Mouse (Mus musculus): ENCODE results near the gene Pik3r4.

The Pik3r4 gene

DNA sequence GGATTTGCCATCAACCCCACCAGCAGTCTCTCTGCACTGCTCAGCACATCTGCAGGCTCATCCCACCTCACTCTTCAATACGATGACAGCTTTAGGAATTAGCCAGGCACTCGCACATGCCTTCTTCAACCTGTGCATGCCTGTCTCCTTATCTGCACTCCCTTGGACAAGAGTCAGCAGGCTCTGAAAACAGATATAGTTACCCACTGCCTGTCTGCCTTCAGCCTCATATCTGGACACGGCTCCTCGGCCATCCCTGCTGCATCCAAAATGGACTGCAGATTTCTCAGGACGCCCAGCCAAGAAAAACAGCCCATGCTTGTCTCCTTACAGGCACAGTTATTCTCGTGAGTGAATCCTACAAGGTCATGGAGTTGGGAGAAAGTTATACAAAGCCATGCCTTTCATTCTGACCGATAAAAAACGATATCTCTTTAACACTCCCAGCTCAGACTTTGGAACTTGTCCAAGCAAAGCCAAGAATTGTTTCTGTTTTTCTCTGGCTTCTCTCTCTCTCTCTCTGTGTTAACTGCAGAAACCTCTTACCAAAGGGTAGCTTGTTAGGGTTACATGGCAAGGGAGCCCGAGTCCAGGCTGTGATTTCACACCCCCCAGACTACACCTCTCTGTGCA lies 55.1 kb downstream of the Pik3r4 start:
- no peak for DNase-seq

DNA sequence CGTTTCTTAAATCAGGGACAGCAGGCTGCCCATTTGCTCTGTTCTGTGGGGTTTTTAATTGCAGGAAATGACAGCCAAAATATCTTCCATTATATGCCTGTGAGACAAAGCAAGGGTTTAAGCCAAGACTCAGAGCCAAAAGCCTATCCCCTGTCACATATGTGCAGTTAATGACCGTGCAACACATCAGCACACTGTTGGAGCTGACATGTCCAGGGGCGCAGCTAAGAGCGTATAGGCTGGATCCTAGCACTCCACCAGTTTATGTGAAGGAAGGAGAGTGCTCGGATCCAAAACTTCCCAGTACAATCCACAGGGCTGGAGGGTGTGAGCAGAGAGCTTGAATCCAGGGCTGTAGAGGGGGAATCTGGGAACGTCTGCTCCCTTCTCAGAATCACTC lies 57.9 kb downstream of the Pik3r4 start:
- no peak for DNase-seq

DNA sequence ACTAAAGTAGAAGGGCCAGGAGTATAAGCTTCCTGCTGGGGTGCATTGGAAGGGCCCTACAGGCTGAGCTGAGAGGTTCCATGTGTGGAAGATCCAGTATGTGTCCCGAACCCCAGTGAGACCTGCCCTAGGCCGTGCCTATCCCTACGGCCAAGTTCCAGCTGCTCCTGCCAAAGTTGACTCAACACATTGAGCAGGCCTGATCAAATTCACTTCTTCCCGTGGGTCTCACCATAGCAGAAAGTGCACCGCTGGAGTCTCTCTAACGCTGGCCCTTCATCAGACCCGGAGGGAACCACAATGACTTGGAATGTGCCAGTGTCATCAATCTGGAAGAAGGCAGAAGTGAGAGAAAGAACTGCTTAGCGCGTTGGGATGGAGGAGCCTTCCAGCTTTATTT lies 59.2 kb downstream of the Pik3r4 start:
- DNase-seq = no peak

DNA sequence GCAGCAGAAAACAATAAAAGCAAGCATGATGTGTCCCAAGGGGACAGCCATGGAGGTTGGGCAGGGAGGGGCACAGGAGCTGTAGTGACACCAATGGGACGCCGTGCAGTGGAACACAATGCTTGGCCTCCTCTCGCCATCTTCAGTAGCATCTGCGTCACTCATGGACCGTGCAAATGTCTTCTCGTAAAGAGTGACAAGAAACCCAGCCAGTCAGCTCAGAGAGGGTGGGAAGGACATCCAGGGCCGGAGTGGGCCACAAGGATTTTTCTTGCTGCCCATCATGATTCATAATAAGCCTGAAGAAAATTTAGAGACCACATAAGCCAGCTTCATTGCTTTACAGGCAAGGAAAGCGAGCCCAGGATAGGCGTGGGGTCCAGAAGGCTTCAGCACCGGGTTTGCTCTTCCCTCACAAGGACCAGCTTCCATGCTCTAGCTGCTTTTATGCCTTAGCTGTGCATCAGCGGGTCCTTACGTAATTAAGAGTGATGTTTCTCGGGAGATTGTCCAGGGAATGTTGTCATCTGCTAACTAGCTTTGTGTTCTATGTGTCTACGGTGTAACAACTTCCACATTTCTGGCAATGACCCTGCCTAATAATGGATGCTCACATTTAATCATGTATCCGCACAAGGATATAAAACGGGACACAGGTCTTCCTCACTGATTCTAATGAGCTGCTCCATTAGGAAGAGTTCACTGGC lies 61.6 kb downstream of the Pik3r4 start:
- no peak for DNase-seq

DNA sequence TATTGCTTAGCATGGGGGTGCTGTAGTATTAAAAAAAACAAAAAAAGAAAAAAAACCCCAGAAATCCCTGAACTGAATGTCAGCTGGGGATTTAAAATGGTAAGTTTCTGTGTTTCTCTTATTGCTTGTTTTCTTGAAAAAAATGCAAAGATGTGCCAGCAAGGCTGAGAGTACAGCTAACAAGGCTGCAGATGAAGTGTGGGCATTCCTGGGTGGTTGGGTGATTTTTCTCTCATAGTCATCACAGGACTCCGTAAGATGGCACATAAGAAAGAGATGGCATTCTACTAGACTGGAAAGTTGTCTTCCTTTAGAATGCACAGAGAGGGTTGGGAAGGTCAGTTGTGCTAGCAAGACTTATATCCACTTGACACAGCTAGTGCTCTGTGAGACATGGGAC lies 62.2 kb downstream of the Pik3r4 start:
- DNase-seq = no peak

DNA sequence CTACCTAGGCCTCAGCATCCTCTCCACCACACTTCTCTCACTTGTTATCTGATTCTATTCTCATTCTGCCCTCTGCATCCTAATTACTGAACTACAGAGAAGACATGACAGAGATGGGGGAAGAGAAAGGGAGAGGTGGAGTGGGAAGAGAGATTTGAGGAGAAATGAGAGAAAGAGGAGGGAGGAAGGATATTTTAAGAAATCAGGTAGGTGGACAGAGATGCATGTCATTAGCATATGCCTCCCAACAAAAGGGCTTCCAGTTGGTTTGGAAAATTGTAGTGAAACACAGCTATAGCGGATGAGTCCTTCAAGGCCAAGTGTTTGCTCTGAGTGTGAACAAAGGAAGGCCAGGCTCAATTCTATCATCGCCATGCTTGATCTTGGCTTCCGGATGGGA lies 69.3 kb downstream of the Pik3r4 start:
- DNase-seq = no peak

DNA sequence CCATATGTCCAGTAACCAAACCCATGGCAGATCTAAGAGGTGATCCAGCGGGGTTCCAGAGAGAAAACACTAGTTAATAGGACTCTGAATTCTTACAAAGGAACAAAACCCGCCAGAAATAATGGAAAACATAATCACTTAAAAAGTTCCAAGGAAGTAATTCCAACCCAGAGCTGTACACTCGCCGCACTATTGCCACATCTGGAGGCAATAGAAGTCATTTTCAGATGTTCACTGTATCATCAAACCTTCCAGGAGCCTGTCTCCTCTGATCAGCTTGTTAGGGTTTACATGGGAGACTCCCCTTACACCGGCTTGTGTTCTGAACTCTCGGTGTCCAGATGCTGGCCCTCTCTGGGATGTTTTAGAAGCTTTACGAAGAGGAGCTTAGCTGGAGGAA lies 76.6 kb downstream of the Pik3r4 start:
- no peak for DNase-seq

DNA sequence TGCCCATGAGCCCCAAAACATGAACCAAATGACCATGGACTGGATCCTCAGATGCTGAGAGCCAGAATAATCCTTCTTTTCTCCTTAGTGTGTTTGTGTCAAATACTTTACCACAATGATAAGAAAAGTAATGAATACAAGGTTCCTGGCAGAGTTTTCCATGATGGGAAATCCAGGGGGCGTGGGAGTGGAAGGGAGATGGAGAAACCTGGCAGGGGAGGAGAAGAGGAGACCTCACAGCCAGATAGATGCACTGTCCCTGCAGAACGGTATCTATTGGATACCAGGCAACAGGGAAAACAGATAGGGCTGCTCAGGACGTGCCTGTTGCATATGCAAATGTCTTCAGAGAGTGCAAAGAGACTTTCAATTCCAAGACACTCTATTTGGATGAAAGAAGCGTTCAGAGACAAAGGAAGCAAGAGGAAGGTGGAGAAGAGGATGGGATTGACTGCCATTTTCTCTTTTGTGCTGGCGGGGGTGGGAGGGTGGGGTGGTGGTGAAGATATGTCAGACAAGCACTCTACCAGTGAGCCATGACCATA lies 77.1 kb downstream of the Pik3r4 start:
- DNase-seq = no peak

DNA sequence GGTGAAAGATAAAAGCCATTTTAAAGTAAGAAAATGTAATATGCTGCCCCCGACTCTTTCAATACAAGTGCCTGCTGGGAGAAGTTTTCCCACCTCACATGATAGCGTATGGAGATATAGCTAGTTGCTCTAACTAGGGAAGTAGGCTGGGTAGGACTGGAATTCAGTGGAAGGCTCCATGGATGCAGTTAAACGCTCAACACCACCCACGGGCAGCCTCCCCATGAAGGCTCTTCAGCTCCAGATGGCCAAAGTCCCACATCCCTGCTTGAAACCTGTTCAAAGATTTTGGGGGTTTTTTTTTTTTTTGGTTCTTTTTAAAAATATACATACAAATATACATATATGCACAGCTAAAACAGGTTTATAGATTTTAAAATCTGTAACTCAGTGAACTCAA lies 77.7 kb downstream of the Pik3r4 start:
- DNase-seq = no peak

DNA sequence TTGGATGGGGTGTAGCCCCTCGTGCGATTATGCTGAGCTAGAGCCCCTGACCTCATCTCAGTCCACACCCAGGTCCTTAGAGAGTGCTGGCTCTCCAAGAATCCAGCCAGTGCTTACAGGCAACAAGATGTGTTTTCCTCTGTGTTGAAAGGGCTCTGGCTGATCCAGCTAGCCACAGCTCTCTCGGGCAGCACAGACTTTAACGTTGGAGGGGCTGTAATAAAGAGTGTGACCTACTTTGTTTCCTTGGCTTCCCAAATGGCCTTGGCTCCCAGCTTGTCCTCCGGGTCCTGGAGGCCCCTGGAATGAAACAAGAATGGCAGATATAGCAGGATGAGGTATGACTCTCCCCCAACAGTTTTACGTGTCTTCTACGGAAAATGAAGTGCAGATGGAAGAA lies 89.2 kb downstream of the Pik3r4 start:
- no peak for DNase-seq

DNA sequence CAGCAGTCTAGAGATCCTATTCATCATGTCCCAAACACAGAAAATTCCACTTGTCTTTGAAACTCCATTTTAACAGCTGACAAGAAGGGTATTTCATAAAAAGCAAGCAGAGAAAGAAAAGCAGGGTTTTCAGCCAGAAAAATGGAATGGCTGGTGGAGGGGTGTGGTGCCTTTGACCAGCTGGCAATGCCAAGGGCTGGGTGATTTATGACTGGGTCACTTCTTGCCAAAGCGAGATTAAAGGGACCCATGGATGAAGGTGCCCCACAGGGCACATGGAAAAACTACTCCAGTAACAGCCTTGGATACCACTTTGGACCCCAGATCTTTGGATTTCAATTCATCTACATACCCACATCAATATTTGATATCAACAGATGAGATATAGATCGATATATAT lies 91.9 kb downstream of the Pik3r4 start:
- no peak for DNase-seq

DNA sequence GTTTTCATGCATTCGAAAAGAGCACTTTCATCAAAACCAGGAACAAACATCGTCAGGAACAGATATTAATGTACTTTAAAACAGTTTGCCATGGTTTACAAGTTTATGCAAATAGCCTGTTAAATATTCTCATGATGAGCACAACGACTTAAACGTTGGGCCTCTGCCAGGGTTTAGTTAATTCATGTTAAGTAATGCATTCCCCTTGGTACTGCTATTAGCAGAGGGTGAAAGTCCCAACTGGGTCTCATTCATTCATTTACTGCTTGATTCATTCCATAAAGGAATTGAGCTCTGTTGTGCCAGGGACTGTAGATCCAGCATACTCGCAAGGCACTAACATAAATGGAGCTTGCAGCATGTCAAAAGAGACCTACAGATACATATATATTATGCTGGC lies 92.4 kb downstream of the Pik3r4 start:
- DNase-seq = no peak
